13 mouse cellular contexts compared by ENCODE assay signal in genomic region chr6:37658021-37658650, GRCm38 (mm10).
DNase-seq lines count a peak whose midpoint lies in the region; ATAC-seq and TF ChIP-seq lines count a peak whose summit lies in the region.
"Had no signal": no experiment of that assay in that cellular context is flagged by ENCODE, and none has a peak within 500 bp of the region (broad histone marks: within the 10 kb centered on the region; RNA-seq: fewer than 3 reads in every experiment).

No protein-coding gene starts in this region.

- no peak overlapping the region for H3K4me2 ChIP-seq in hindbrain, embryonic 13.5 days
- H3K4me2 ChIP-seq in CH12.LX (ENCODE audit: insufficient read depth, low read depth, poor library complexity, severe bottlenecking), result no peak overlapping the region; the same call in 1 of the 2 replicates
- H3K4me2 ChIP-seq in forebrain, embryonic 13.5 days, result no peak overlapping the region
- H3K4me2 ChIP-seq: embryonic facial prominence, embryonic 15.5 days; stomach, embryonic 15.5 days had no signal

- no peak; the same call in 1 of the 2 replicates for ATAC-seq in hindbrain, embryonic 13.5 days (ENCODE audit: low FRiP score)
- peak; percentile 67 for ATAC-seq in forebrain, embryonic 13.5 days
- ATAC-seq in inflammation-experienced regulatory T-cells, adult 6 months, result no peak

- no peaks in the 10 kb centered on the region for H3K9me3 ChIP-seq in hindbrain, embryonic 10.5 days
- H3K9me3 ChIP-seq in hindbrain, embryonic 13.5 days, result no peaks in the 10 kb centered on the region
- H3K9me3 ChIP-seq in CH12.LX (replicated peaks; ENCODE audit: low read length), result no peaks in the 10 kb centered on the region
- no peaks in the 10 kb centered on the region for H3K9me3 ChIP-seq in forebrain, embryonic 13.5 days (replicated peaks)
- H3K9me3 ChIP-seq: embryonic facial prominence, embryonic 15.5 days; stomach, embryonic 15.5 days had no signal

- TF ChIP-seq POLR2A in CH12.LX (IDR thresholded peaks at IDR 0.05; ENCODE audit: low read depth, low read length), result no peak

- H3K4me1 ChIP-seq in hindbrain, embryonic 10.5 days (replicated peaks), result peaks cover 18% of the 10 kb centered on the region
- peaks cover 7% of the 10 kb centered on the region for H3K4me1 ChIP-seq in hindbrain, embryonic 13.5 days (replicated peaks)
- H3K4me1 ChIP-seq in CH12.LX (ENCODE audit: control insufficient read depth in 1 of 2, insufficient read depth in 2 of 2), result peaks cover 3 to 7% of the 10 kb centered on the region in 2 experiments
- H3K4me1 ChIP-seq in forebrain, embryonic 13.5 days, result peaks cover 7% of the 10 kb centered on the region; the same call in 1 of the 2 replicates
- H3K4me1 ChIP-seq: embryonic facial prominence, embryonic 15.5 days; stomach, embryonic 15.5 days had no signal

- H3K36me3 ChIP-seq in hindbrain, embryonic 10.5 days, result no peaks in the 10 kb centered on the region
- no peaks in the 10 kb centered on the region for H3K36me3 ChIP-seq in hindbrain, embryonic 13.5 days
- no peaks in the 10 kb centered on the region for H3K36me3 ChIP-seq in CH12.LX (replicated peaks in 1 of 2; ENCODE audit: control insufficient read depth in 1 of 2, insufficient read depth in 1 of 2, low read length in 1 of 2)
- H3K36me3 ChIP-seq in forebrain, embryonic 13.5 days (ENCODE audit: poor library complexity, severe bottlenecking), result no peaks in the 10 kb centered on the region
- H3K36me3 ChIP-seq: embryonic facial prominence, embryonic 15.5 days; stomach, embryonic 15.5 days had no signal

- dilution Hi-C loops in CH12.LX (cut with MboI; ENCODE audit: extremely low pct_ligation_motif_present, extremely low pct_unique_long_range_greater_than_20kb, low sequenced_read_pairs), result no loop called here

- DNase-seq in hindbrain, embryonic 10.5 days (ENCODE audit: low spot score), result peak; percentile 32
- DNase-seq in 3T3-L1 (ENCODE audit: low read depth, low spot score) (peak; percentile 57), CH12.LX (ENCODE audit: extremely low read depth) (peak; percentile 3)
- no peak for DNase-seq in spleen, postnatal 10 days (ENCODE audit: low spot score in 2 of 2)
- no peak for DNase-seq in thymus, postnatal 25 days
- DNase-seq: kidney, adult 9 months; retina, postnatal 1 day had no signal

- WGBS in hindbrain, embryonic 10.5 days, result 42% methylated on average over 6 of the region's 6 CpGs
- 14% methylated on average over 6 of the region's 6 CpGs for WGBS in hindbrain, embryonic 13.5 days
- 28% methylated on average over 6 of the region's 6 CpGs for WGBS in forebrain, embryonic 13.5 days

- H3K4me3 ChIP-seq in hindbrain, embryonic 10.5 days, result no peak overlapping the region
- H3K4me3 ChIP-seq in hindbrain, embryonic 13.5 days, result no peak overlapping the region
- H3K4me3 ChIP-seq in CH12.LX (replicated peaks in 1 of 3; ENCODE audit: low read depth in 2 of 3, low read length in 2 of 3, poor library complexity in 1 of 3), result no peak overlapping the region
- no peak overlapping the region for H3K4me3 ChIP-seq in forebrain, embryonic 13.5 days
- H3K4me3 ChIP-seq: embryonic facial prominence, embryonic 15.5 days; stomach, embryonic 15.5 days had no signal

- no peak for TF ChIP-seq CTCF in CH12.LX (conservative IDR thresholded peaks at IDR 0.05 in 1 of 2, IDR thresholded peaks at IDR 0.05 in 1 of 2; ENCODE audit: low read depth in 2 of 2, low read length in 2 of 2)

- TF ChIP-seq EP300 in CH12.LX (IDR thresholded peaks at IDR 0.05; ENCODE audit: low read length), result no peak

- in situ Hi-C loops in CH12.LX (cut with MboI; ENCODE audit: low pct_ligation_motif_present, low pct_unique_long_range_greater_than_20kb, low sequenced_read_pairs), result no loop called here

- no peak overlapping the region for H3K9ac ChIP-seq in hindbrain, embryonic 13.5 days
- no peak overlapping the region for H3K9ac ChIP-seq in CH12.LX (ENCODE audit: insufficient read depth, low read depth)
- no peak overlapping the region for H3K9ac ChIP-seq in forebrain, embryonic 13.5 days
- H3K9ac ChIP-seq: embryonic facial prominence, embryonic 15.5 days; liver, embryonic 14.5 days; stomach, embryonic 15.5 days had no signal

- no peaks in the 10 kb centered on the region for H3K79me2 ChIP-seq in CH12.LX (replicated peaks; ENCODE audit: control insufficient read depth, extremely low read depth, insufficient read depth, poor library complexity, severe bottlenecking)

- no peak for TF ChIP-seq RAD21 in CH12.LX (IDR thresholded peaks at IDR 0.05; ENCODE audit: low read depth, low read length)

- H3K27ac ChIP-seq in hindbrain, embryonic 10.5 days, result peak overlapping the region; percentile 77
- H3K27ac ChIP-seq in hindbrain, embryonic 13.5 days, result no peak overlapping the region
- no peak overlapping the region for H3K27ac ChIP-seq in CH12.LX (ENCODE audit: insufficient read depth, low read depth)
- H3K27ac ChIP-seq in forebrain, embryonic 13.5 days, result no peak overlapping the region
- H3K27ac ChIP-seq: embryonic facial prominence, embryonic 15.5 days; liver, embryonic 14.5 days; stomach, embryonic 15.5 days had no signal

- no peaks in the 10 kb centered on the region for H3K27me3 ChIP-seq in hindbrain, embryonic 10.5 days (ENCODE audit: insufficient read depth, poor library complexity, severe bottlenecking)
- H3K27me3 ChIP-seq in hindbrain, embryonic 13.5 days, result no peaks in the 10 kb centered on the region
- no peaks in the 10 kb centered on the region for H3K27me3 ChIP-seq in CH12.LX (replicated peaks)
- no peaks in the 10 kb centered on the region for H3K27me3 ChIP-seq in forebrain, embryonic 13.5 days
- H3K27me3 ChIP-seq: embryonic facial prominence, embryonic 15.5 days; stomach, embryonic 15.5 days had no signal

TF ChIP-seq in CH12.LX, 34 proteins besides CTCF, POLR2A, EP300 and RAD21:
- TF ChIP-seq MXI1 (IDR thresholded peaks at IDR 0.05; ENCODE audit: low read depth, low read length) (no peak; the same call in 1 of the 2 replicates), MAX (IDR thresholded peaks at IDR 0.05; ENCODE audit: low read length) (peak; percentile 32; the same call in 1 of the 2 replicates), ETS1 (conservative IDR thresholded peaks at IDR 0.05; ENCODE audit: low read depth, low read length) (0 out of 2 replicates have a peak, but pooled peaks have one; percentile 31)

Comparison
In these comparisons a context has a peak if more than half of its experiments do, and no peak if none do; other contexts are left out.
1. DNase-seq: peak in hindbrain, embryonic 10.5 days (single experiment), 3T3-L1 (single experiment) and CH12.LX (single experiment); none in spleen, postnatal 10 days (0 of 2) and thymus, postnatal 25 days (single experiment).